Mouse (Mus musculus): ENCODE data around the gene Vmn1r195. TPM values are rescaled to one million over a fixed set of nuclear protein-coding genes. Genes with fewer than 3 reads are reported as not detected.

Gene Vmn1r195
- polyA plus RNA-seq, 1 experiment from 2014 or later = not detected

- Histone ChIP-seq H3K27me3 (ENCODE audit: control insufficient read depth, insufficient read depth, low read length) (no peaks in the 10 kb centered on the region), H3K9ac (replicated peaks; ENCODE audit: low read depth, low read length) (no peak overlapping the region), H3K4me3 (ENCODE audit: low read depth, low read length) (no peak overlapping the region), H3K4me2 (replicated peaks; ENCODE audit: low read depth, low read length) (no peak overlapping the region), H3K27ac (ENCODE audit: low read length) (no peak overlapping the region), H3K4me1 (ENCODE audit: control insufficient read depth, insufficient read depth, low read length) (no peaks in the 10 kb centered on the region), H3K9me3 (ENCODE audit: control insufficient read depth, low read depth, low read length) (no peaks in the 10 kb centered on the region), H3K36me3 (ENCODE audit: control insufficient read depth, insufficient read depth, low read length) (no peaks in the 10 kb centered on the region)
- no peak for ATAC-seq (ENCODE audit: insufficient number of reproducible peaks, insufficient read depth, low FRiP score, low read depth)
Measured at GRCm38 (mm10) chr13:22320091-22320490, 49.8 kb downstream of the Vmn1r195 start.

DNA sequence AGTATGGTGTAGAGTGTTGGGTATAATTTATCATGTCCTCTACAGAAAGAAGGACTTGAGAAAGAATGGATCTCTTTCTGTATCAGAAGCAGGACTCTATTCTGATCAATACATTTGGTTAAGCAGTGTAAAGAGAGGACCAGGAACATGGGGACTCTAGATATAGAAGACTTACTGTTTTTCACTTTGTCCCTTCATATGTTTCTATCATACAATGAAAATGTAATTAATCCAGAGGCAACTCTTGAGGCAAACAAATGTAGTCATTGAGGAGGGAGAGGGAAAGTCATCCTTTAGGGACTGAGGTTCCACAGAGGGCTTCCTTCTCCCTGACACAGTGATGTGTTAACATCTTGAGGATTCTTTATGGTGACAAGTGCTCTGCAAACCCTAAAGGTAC lies 54.0 kb downstream of the Vmn1r195 start, which contains the start of gene Vmn1r197:
Gene Vmn1r197, plus strand, starts transcription at position 301 of the 400 bp plus-strand sequence.
- no peaks in the 10 kb centered on the region for H3K36me3 ChIP-seq (ENCODE audit: control insufficient read depth, insufficient read depth, low read length)
- no peak within 1 kb of the TSS for H3K9ac ChIP-seq (replicated peaks; ENCODE audit: low read depth, low read length)
- ATAC-seq (ENCODE audit: insufficient number of reproducible peaks, insufficient read depth, low FRiP score, low read depth) = no peak
- no peaks in the 10 kb centered on the region for H3K9me3 ChIP-seq (ENCODE audit: control insufficient read depth, low read depth, low read length)
- no peaks in the 10 kb centered on the region for H3K27me3 ChIP-seq (ENCODE audit: control insufficient read depth, insufficient read depth, low read length)
- no peak within 1 kb of the TSS for H3K4me3 ChIP-seq (ENCODE audit: low read depth, low read length)
- no peak within 1 kb of the TSS for H3K27ac ChIP-seq (ENCODE audit: low read length)
- H3K4me1 ChIP-seq (ENCODE audit: control insufficient read depth, insufficient read depth, low read length) = no peaks in the 10 kb centered on the region
- no peak within 1 kb of the TSS for H3K4me2 ChIP-seq (replicated peaks; ENCODE audit: low read depth, low read length)

Other genes starting within 250 kb of the Vmn1r195 start
- gene Hist1h2ah, start 235.0 kb upstream of the Vmn1r195 start, polyA plus RNA-seq (2014; fragmentation: Nextera tagmentation; extraction: Ambion mirVana) = 10.3 and 12.7 TPM in 2 replicates
- 7.0 and 7.5 TPM in 2 replicates for gene Hist1h2bk, start 234.7 kb upstream of the Vmn1r195 start, polyA plus RNA-seq (2014; fragmentation: Nextera tagmentation; extraction: Ambion mirVana)
- gene Hist1h4i, start 229.2 kb upstream of the Vmn1r195 start, polyA plus RNA-seq (2014; fragmentation: Nextera tagmentation; extraction: Ambion mirVana) = 19.1 and 22.4 TPM in 2 replicates
- 43.8 and 54.9 TPM in 2 replicates for gene Hist1h2ag, start 227.6 kb upstream of the Vmn1r195 start, polyA plus RNA-seq (2014; fragmentation: Nextera tagmentation; extraction: Ambion mirVana)
- 8.6 and 12.4 TPM in 2 replicates for gene Hist1h2bj, start 227.3 kb upstream of the Vmn1r195 start, polyA plus RNA-seq (2014; fragmentation: Nextera tagmentation; extraction: Ambion mirVana)
- gene Vmn1r188, start 186.1 kb upstream of the Vmn1r195 start, polyA plus RNA-seq (2014; fragmentation: Nextera tagmentation; extraction: Ambion mirVana) = not detected in 2 replicates
- not detected in 2 replicates for gene Vmn1r189, start 164.7 kb upstream of the Vmn1r195 start, polyA plus RNA-seq (2014; fragmentation: Nextera tagmentation; extraction: Ambion mirVana)
- gene Vmn1r191, start 86.6 kb upstream of the Vmn1r195 start, polyA plus RNA-seq (2014; fragmentation: Nextera tagmentation; extraction: Ambion mirVana) = not detected in 2 replicates
- gene Vmn1r192, start 79.4 kb upstream of the Vmn1r195 start, polyA plus RNA-seq (2014; fragmentation: Nextera tagmentation; extraction: Ambion mirVana) = not detected in 2 replicates
- gene Vmn1r193, start 47.4 kb upstream of the Vmn1r195 start, polyA plus RNA-seq (2014; fragmentation: Nextera tagmentation; extraction: Ambion mirVana) = not detected in 2 replicates
- not detected in 2 replicates for gene Vmn1r194, start 26.3 kb upstream of the Vmn1r195 start, polyA plus RNA-seq (2014; fragmentation: Nextera tagmentation; extraction: Ambion mirVana)
- not detected in 2 replicates for gene Vmn1r196, start 19.4 kb downstream of the Vmn1r195 start, polyA plus RNA-seq (2014; fragmentation: Nextera tagmentation; extraction: Ambion mirVana)
- gene Vmn1r197, start 54.1 kb downstream of the Vmn1r195 start, polyA plus RNA-seq (2014; fragmentation: Nextera tagmentation; extraction: Ambion mirVana) = not detected in 2 replicates
- gene Vmn1r198, start 79.8 kb downstream of the Vmn1r195 start, polyA plus RNA-seq (2014; fragmentation: Nextera tagmentation; extraction: Ambion mirVana) = not detected in 2 replicates
- not detected in 2 replicates for gene Vmn1r199, start 109.3 kb downstream of the Vmn1r195 start, polyA plus RNA-seq (2014; fragmentation: Nextera tagmentation; extraction: Ambion mirVana)
- gene Vmn1r200, start 119.9 kb downstream of the Vmn1r195 start, polyA plus RNA-seq (2014; fragmentation: Nextera tagmentation; extraction: Ambion mirVana) = not detected in 2 replicates
- gene Vmn1r201, start 201.4 kb downstream of the Vmn1r195 start, polyA plus RNA-seq (2014; fragmentation: Nextera tagmentation; extraction: Ambion mirVana) = not detected in 2 replicates
- not detected in 2 replicates for gene Vmn1r202, start 234.9 kb downstream of the Vmn1r195 start, polyA plus RNA-seq (2014; fragmentation: Nextera tagmentation; extraction: Ambion mirVana)
- gene Vmn1r203, start 247.6 kb downstream of the Vmn1r195 start, polyA plus RNA-seq (2014; fragmentation: Nextera tagmentation; extraction: Ambion mirVana) = not detected in 2 replicates

All from stomach, embryonic 14.5 days (tissue).